Mouse (Mus musculus): ENCODE results near the gene Arhgef17. TPM values are rescaled to one million over a fixed set of nuclear protein-coding genes. Genes with fewer than 3 reads are reported as not detected.
A peak's percentile ranks its signal among the peaks of the same experiment; 100 is the strongest.

Arhgef17 gene
- polyA plus RNA-seq, 1 experiment: 59.0 TPM

- Histone ChIP-seq H3K4me1 (ENCODE audit: control insufficient read depth, insufficient read depth, low read length) (no peaks in the 10 kb centered on the region; the same call in 1 of the 2 replicates), H3K4me3 (replicated peaks; ENCODE audit: extremely low read depth, low read depth, low read length) (no peak overlapping the region)
- DNase-seq: no peak
- 29% methylated on average over 1 of the region's 1 CpGs for WGBS
- no peak for TF ChIP-seq POLR2A (IDR thresholded peaks at IDR 0.05; ENCODE audit: borderline replicate concordance, extremely low read depth, low read depth, low read length)
- no peak for TF ChIP-seq CTCF (IDR thresholded peaks at IDR 0.05; ENCODE audit: insufficient read depth, low read length)
Observed at GRCm38 (mm10) chr7:100875822-100876221, 56.1 kb downstream of the Arhgef17 start.

- no peak for DNase-seq
- 92% methylated on average over 13 of the region's 13 CpGs for WGBS
- Histone ChIP-seq H3K4me3 (replicated peaks; ENCODE audit: extremely low read depth, low read depth, low read length) (no peak overlapping the region), H3K4me1 (ENCODE audit: control insufficient read depth, insufficient read depth, low read length) (peaks cover 3% of the 10 kb centered on the region)
- TF ChIP-seq CTCF (IDR thresholded peaks at IDR 0.05; ENCODE audit: insufficient read depth, low read length) (no peak), POLR2A (IDR thresholded peaks at IDR 0.05; ENCODE audit: borderline replicate concordance, extremely low read depth, low read depth, low read length) (no peak)
Observed at GRCm38 (mm10) chr7:100873197-100873596, 58.7 kb downstream of the Arhgef17 start.

DNA sequence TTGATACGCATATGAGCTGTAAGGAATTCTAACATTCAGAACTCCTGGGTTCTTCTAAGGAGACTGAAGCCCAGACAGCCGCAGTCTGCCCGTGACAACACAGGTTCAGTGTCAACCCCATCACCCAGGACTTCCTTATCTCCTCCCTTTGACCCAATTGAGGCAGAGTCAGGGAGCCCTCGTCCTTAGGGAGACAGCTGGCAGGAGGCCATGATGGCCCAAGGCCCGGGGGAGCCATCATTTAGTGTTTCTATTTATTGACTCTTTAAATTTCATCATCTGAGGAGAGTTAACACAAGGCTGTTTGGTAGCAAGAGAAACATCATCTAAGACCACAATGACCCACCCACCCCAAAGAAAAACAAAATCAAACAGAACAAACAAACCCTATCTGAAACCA, 60.0 kb downstream of the Arhgef17 start:
- no peak for DNase-seq
- 54% methylated on average over 5 of the region's 5 CpGs for WGBS
- H3K4me1 ChIP-seq (ENCODE audit: control insufficient read depth, insufficient read depth, low read length): peaks cover 3% of the 10 kb centered on the region
- no peak overlapping the region for H3K4me3 ChIP-seq (replicated peaks; ENCODE audit: extremely low read depth, low read depth, low read length)
- TF ChIP-seq CTCF (IDR thresholded peaks at IDR 0.05; ENCODE audit: insufficient read depth, low read length) (no peak), POLR2A (IDR thresholded peaks at IDR 0.05; ENCODE audit: borderline replicate concordance, extremely low read depth, low read depth, low read length) (no peak)

DNA sequence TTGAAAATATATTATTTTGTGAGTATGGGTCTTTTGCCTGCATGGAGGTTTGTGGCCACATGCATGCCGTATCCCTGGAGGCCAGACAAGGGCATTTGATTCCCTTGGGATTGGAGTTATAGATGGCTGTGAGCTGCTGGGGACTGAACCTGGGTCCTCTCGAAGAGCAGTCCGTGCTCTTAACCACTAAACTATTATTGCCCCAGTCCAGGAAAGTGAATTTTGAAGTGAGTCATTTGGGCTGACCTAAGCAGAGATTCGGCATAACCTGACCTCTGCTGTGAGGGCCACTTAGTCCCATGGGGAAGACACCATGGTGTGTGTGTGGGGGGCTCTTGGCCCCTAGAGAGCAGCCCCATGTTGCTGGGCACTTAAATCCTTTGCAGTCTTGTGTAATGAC, 60.6 kb downstream of the Arhgef17 start:
- TF ChIP-seq CTCF (IDR thresholded peaks at IDR 0.05; ENCODE audit: insufficient read depth, low read length) (no peak), POLR2A (IDR thresholded peaks at IDR 0.05; ENCODE audit: borderline replicate concordance, extremely low read depth, low read depth, low read length) (no peak)
- DNase-seq: no peak
- 83% methylated on average over 4 of the region's 4 CpGs for WGBS
- no peak overlapping the region for H3K4me3 ChIP-seq (replicated peaks; ENCODE audit: extremely low read depth, low read depth, low read length)
- H3K4me1 ChIP-seq (ENCODE audit: control insufficient read depth, insufficient read depth, low read length): peaks cover 3% of the 10 kb centered on the region

GRCm38 (mm10) chr7:100869877-100870629, 61.9 kb downstream of the Arhgef17 start:
- 72% methylated on average over 8 of the region's 8 CpGs for WGBS
- TF ChIP-seq CTCF (IDR thresholded peaks at IDR 0.05; ENCODE audit: insufficient read depth, low read length) (no peak), POLR2A (IDR thresholded peaks at IDR 0.05; ENCODE audit: borderline replicate concordance, extremely low read depth, low read depth, low read length) (no peak)
- DNase-seq: no peak
- Histone ChIP-seq H3K4me1 (ENCODE audit: control insufficient read depth, insufficient read depth, low read length) (peaks cover 3% of the 10 kb centered on the region), H3K4me3 (replicated peaks; ENCODE audit: extremely low read depth, low read depth, low read length) (no peak overlapping the region)

GRCm38 (mm10) chr7:100868551-100868950, 63.4 kb downstream of the Arhgef17 start:
- TF ChIP-seq CTCF (IDR thresholded peaks at IDR 0.05; ENCODE audit: insufficient read depth, low read length) (no peak), POLR2A (IDR thresholded peaks at IDR 0.05; ENCODE audit: borderline replicate concordance, extremely low read depth, low read depth, low read length) (no peak)
- no peak for DNase-seq
- 54% methylated on average over 4 of the region's 4 CpGs for WGBS
- Histone ChIP-seq H3K4me1 (ENCODE audit: control insufficient read depth, insufficient read depth, low read length) (peaks cover 3% of the 10 kb centered on the region), H3K4me3 (replicated peaks; ENCODE audit: extremely low read depth, low read depth, low read length) (no peak overlapping the region)

DNA sequence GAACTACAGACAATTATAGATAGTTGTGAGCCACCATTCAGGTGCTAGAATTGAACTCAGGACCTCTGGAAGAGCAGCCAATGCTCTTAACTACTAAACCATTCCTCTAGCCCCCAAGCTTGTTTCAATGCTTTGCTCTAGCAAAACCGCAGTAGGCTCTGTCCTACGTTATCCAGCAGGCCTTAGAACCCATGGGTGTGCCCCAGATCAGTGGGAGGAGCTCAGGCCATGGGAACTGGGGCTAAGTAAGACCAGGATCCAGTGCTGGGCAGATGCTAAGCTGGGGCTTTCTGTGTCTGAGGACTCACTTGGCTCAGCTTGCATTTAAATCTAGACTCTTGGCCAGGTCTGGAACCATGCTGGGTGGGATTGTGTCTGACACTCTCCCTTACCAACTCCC, 64.3 kb downstream of the Arhgef17 start:
- TF ChIP-seq POLR2A (IDR thresholded peaks at IDR 0.05; ENCODE audit: borderline replicate concordance, extremely low read depth, low read depth, low read length) (no peak), CTCF (IDR thresholded peaks at IDR 0.05; ENCODE audit: insufficient read depth, low read length) (no peak)
- no peak for DNase-seq
- WGBS: 60% methylated on average over 2 of the region's 2 CpGs

DNA sequence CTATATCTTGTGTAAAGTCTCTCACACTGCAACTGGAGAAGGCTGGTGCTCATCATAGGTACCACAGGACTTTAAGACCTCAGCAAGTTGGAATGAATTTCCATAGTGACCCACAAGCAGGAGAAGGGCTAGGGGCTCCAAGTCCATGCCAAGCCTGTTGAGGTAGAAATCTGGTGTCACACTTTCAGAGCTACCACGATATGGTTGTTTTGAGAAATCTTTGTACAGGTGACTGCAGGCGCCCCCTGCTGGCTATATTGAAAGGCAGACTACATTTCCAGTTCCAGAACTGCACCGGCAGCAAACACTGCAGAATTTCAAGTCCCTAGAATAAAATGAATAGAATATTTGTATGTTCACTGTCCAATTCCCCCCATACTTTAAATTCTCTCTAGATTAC, 65.2 kb downstream of the Arhgef17 start:
- 2% methylated on average over 3 of the region's 3 CpGs for WGBS
- no peak for TF ChIP-seq POLR2A (IDR thresholded peaks at IDR 0.05; ENCODE audit: borderline replicate concordance, extremely low read depth, low read depth, low read length)
- peak; percentile 49 for TF ChIP-seq CTCF (IDR thresholded peaks at IDR 0.05; ENCODE audit: insufficient read depth, low read length)
- peak; percentile 63 for DNase-seq
- no peak overlapping the region for H3K4me3 ChIP-seq (replicated peaks; ENCODE audit: extremely low read depth, low read depth, low read length)
- H3K4me1 ChIP-seq (ENCODE audit: control insufficient read depth, insufficient read depth, low read length): peaks cover 5% of the 10 kb centered on the region

More for the DNA sequence above, 64.3 kb downstream of the Arhgef17 start:
- Histone ChIP-seq H3K4me3 (replicated peaks; ENCODE audit: extremely low read depth, low read depth, low read length) (no peak overlapping the region), H3K4me1 (ENCODE audit: control insufficient read depth, insufficient read depth, low read length) (peaks cover 5% of the 10 kb centered on the region)

GRCm38 (mm10) chr7:100862828-100863638, 68.9 kb downstream of the Arhgef17 start, which contains the start of gene Relt:
Gene Relt (minus strand): TSS chr7:100863446.
- TF ChIP-seq POLR2A (IDR thresholded peaks at IDR 0.05; ENCODE audit: borderline replicate concordance, extremely low read depth, low read depth, low read length) (0 out of 2 replicates have a peak, but pooled peaks have one; percentile 4), CTCF (IDR thresholded peaks at IDR 0.05; ENCODE audit: insufficient read depth, low read length) (peak; percentile 82)
- H3K4me1 ChIP-seq (ENCODE audit: control insufficient read depth, insufficient read depth, low read length): 0 out of 2 replicates have a peak, but pooled peaks cover 2% of the 10 kb centered on the region
- peak; percentile 88 for DNase-seq
- peak within 1 kb of the TSS; percentile 70 for H3K4me3 ChIP-seq (replicated peaks; ENCODE audit: extremely low read depth, low read depth, low read length)
- WGBS: under 1% methylated on average over 89 of the region's 91 CpGs
